Mouse (Mus musculus) left cerebral cortex, adult 9 months (tissue): ENCODE measurements at regions not wholly inside any gene's neighbourhood (a gene's known extent, or its start where the extent isn't known, plus 50 kb on each side); places are given as distances from the start of the nearest gene placed in this dataset.

Experiments used
- DNase-seq, 2 experiments: peaks; one replicate each; pipeline ENCODE4 v3.0.0; 2022; ENCODE audit warnings: low spot score in 2 of 2

DNA sequence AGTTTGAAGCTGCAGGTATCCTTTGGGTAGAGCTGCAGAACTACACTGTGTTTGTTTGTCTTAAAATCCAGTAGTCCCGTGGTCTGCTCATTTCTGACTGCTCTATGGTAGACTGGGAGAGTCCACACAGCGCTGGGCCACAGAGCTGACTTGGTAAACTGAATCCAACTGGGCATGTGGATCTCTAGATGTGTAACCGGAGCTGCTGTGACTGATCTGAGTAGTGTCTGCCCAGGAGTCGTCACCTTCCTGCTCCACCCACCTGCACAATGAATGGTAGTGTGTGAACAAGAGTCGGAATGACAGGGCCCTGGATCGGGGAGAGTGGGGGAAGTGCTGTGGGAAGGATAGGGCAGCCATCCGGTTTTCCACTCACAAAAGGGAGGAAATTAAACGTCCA lies 87.5 kb upstream of the Fam3c start:
- no peak for DNase-seq

DNA sequence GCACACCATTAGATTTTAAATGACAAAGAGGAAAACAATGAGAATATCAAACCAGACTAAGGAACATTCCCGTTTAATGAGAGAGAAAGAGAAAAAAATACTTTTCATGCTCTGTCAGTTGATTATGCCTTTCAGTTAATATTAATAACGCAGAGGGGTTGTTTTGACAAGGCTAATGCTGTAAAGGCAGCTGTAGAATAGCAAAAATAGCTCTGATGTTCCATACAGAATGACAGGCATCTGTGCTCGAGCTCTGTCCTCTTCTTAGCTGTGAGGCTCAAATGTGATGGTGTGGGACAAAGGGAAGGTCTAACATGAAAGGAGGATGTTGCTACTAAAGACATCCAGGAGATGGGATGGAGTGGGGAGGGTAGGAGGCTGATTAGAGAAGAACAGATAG lies 87.1 kb upstream of the Fam3c start:
- no peak for DNase-seq

DNA sequence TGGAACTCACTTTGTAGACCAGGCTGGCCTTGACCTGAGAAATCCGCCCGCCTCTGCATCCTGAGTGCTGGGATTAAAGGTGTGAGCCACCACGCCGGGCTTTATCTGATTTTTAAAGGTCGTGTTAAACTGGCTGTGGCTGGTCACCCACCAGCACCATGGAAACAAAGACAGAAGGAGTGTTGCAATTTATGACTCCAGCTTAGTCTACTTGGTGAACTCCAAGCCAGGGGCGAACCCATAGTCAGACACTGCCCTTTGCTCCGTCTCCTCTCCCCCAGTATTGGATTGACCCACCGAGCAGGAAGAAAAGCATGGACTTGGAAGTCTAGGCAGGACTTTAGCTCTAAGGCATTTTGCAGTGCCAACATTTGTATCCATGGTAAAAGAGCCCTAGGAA lies 86.5 kb upstream of the Fam3c start:
- no peak for DNase-seq

DNA sequence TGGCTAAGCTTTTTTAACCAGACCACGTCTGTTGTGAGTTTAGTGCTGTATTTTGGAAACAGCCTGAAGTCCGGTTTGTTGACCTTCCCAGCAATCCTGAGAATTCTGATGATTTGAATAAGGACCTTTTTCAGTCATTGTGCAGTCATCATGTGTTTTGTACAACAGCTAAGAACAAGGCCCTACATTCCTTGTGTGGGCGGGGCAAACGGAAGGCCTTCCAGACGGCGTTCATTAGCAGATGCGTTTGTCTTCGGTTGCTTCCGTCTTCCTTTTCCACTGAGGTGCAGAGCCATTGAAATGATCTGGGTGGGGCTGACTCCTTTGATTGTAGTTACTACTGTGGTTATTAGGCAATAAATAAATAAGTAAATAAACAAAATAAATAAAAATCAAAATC lies 83.8 kb upstream of the Fam3c start:
- DNase-seq = no peak

DNA sequence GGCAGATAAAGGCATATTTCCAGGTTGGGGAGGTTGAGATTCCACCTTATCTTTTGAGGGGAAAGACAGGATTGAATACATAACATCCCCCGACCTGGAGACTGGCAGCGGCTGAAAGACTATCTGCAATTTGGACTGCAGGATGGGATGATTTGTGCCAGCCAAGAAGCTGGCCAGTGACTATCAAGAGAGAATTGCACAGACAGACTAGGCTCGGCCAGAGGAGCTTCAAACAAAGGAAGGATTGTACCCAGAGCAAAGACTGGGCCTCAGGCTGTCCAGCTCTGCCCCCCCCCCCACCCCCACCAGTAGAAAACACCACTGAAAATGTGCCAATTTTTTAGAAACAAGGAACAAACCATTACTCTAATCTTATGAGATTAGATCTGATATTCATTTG lies 73.0 kb upstream of the Fam3c start:
- peak in 1 of 2 experiments; percentile 15 for DNase-seq

DNA sequence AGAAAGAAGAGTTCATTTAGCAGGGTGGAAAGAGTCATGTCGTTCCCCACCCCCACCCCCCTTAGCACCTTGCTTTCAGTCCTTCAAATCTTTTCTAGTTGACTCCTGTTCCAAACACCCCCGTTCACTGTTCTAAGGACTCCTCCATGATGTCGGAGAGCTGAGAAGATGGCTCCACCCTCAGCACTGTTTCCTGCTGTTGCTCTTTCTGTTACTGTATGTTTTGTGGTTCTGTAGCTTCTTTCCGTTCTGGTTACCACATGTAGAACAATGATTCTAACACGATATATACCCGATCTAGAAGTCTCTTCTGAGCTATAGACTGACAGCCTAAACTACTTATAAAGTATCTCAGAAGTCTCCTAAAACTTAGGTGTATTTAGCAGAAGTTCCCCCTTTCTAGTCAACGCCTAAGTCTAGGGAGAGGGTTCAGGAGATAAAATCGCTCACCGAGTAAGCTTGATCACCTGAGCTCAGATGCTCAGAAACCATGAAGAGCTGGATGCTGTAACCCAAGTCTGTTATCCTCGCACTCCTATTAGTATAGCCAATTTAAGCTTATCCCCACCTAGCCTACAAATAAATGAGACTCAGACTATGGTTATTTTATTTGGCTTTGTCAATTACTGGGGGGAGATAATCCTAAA lies 68.2 kb upstream of the Fam3c start:
- DNase-seq = no peak

DNA sequence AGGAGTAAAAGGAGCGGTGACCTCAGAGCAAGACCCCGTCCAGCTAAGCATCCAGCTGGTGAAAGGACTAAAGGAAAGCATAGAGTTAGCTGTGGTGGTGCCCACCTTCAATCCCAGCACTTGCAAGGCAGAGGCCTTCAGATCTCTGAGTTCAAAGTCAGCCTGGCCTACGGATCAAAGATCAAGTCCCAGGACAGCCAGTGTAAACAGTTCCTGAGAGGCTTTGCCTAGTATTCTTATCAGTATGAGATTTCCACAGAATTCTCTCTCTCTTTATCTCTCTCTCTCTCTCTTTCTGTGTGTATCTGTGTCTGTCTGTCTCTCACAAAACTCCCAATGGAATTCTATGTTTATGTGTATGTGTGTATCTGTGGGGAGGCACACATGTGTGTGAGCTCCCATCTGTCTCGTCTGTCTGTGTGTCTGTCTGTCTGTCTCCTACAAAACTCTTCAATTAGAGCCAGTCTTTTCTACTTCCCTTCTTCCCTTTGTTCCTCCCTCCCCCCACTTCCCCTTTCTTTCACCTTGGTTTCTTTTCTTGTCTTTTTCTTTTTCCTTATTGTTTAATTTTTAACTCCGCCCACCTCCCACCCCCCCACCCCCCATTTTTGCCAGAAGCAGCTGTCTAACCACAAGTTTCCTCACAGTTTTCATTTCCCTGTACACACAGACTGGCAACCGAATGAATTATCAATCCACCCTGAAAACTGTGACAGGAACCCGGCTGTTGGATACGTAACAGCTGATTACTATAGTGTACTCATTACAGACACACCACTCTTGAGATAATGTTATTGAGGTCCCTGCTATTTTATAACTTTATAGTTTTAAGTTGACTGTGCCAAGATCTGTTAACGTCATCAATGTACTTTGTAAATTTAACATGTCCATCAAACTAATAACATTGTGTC lies 67.3 kb upstream of the Fam3c start:
- DNase-seq = no peak

DNA sequence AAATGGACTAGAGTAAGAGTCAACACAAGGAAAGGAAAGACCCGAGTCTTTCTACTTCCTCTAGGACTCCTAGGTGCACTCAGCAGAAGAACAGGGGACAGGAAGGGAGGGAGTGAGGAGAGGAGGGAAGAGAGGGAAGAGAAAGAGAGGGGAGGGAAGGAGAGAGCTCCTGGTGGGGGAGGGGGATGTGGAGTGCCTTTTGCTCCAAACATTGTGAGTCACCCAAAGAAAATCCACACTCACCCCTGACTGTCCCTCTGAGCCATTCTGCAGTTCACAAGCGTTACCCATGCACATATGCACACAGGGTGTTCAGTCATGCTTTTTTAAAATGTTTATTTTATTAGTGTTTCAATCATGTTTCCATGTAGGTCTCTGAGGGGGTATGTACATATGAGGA lies 65.5 kb upstream of the Fam3c start:
- no peak for DNase-seq

DNA sequence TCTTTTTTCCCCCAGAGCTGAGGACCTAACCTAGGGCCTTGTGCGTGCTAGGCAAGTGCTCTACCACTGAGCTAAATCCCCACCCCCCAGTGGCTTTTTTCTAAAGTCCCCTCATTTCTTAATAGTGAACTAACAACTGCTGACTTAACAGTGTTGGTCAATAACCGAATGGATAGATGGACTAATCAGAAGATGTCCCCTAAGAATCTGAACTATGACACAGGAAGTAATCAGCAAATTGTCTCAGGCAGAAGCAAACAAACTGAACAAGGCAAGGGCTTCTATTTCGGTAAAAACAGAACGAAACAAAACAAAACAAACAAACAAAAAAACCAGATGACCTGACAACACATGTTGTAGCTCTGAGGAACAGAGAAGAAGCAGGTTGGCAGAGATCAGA lies 62.2 kb upstream of the Fam3c start:
- DNase-seq = no peak

DNA sequence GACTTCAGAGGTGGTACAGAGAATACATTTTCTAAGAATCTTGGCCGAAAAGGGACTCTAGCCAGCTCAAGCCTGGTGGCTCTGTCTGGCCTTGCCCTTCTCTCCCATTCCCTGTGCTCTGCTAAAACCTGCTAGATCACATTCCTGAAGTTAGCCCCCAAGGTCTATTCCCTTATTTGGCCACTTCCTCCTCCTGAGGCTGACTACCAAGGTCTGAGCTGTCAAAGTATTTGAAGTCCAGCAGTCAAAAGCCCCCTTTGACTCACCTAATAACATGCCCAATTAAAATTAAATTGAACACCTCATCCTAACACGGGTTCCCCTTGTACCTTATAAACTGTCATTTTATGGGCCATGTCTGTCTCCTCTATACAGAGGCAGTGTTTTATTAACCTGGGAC lies 61.1 kb upstream of the Fam3c start:
- DNase-seq = no peak

DNA sequence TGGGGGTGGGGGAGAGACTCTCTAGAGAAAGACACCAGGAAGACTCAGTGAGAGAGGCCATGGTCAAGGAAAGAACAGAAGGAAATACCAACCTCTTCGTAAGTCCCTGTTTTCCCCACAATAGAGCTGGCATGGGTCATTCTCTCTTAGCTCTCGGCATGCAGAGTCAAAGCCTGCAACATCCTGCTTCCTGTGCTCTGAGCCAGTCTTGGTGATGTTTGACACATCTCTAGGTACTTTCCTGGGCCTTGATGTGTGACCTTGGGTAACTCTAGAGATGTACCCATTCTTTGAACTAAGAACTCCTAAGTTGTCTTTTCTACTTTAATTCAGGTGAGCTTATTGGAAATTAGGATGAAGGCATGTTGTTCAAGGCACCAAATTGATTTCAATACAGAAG lies 55.8 kb upstream of the Fam3c start:
- DNase-seq = no peak

DNA sequence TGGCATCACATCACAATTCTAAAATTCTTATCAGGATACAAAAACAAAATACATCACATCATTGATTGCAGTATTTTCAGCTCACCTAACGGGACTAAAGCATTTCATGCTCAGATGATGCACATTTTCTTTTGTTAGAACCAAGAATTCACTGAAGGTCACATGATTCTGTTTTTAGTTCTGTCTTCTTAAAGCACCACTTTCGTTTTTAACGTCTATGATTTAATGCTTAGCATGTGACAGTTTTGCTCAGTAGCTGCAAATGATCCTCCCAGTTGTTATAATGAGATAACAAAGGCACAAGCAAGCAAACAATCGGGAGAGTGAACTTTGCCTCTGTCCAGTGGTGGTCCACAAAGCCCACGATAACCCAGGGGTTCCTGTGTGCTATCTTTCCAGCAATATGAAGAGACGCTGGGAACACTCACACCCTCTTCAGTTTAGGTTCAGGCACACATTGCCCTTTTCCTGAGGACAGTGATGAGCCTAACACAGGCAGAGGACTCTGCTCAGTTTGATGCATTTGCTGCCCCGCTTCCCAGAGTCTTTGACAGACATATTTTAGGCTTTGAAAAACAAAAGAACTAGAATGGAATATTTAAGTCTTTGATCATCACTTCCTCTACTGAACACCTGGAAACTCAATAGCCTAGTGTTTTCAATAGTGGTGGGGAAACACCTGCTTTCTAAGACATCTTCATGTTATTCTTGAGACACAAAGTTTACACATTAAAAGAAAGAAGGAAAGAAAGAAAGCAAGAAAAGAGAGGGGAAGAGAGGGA lies 53.0 kb upstream of the Fam3c start:
- DNase-seq = no peak
